Mouse (Mus musculus): Measurements from ENCODE around the gene Mgat3.

The Mgat3 gene

DNA sequence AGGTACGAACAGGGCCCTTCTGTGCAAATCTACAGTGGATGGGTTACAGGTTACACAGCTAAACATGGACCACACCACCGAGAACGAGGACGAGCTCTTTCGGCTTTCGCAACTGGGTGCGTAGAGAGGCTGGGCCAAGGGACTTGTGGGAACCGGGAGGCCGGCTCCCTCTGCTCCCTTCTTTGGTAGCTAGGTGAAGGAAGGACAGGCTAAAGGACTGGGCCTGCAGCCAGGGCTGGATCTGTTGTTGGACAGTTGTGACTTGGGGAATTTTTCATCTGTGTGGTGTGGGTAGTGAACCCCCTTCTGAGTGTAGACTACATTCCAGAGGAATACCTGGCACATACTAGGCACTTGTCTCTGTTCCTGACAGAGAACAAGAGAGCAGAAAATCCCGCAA is 20.9 kb upstream of the Mgat3 start:
- no peak for DNase-seq

GRCm38 (mm10) chr15:80153757-80154156 is 19.8 kb upstream of the Mgat3 start:
- DNase-seq = no peak

DNA sequence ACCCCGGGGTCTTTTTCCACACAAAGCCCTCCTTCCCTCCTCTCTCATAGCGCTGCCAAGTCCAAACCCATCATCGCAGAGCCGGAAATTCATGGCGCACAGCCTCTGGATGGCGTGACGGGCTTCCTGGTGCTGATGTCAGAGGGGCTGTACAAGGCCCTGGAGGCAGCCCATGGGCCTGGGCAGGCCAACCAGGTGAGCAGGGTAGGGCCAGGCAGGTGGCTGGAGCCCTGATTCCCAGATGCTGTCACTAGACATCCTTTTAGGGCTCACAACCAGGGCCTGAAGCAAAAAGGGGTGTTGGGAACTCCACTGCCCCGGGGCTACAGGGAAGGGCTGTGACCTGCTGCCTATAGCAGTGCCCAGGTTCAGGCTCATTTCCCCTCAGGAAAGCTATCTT is 17.8 kb upstream of the Mgat3 start:
- DNase-seq = no peak

- DNase-seq = no peak
Observed at GRCm38 (mm10) chr15:80157197-80157943, 16.2 kb upstream of the Mgat3 start.

DNA sequence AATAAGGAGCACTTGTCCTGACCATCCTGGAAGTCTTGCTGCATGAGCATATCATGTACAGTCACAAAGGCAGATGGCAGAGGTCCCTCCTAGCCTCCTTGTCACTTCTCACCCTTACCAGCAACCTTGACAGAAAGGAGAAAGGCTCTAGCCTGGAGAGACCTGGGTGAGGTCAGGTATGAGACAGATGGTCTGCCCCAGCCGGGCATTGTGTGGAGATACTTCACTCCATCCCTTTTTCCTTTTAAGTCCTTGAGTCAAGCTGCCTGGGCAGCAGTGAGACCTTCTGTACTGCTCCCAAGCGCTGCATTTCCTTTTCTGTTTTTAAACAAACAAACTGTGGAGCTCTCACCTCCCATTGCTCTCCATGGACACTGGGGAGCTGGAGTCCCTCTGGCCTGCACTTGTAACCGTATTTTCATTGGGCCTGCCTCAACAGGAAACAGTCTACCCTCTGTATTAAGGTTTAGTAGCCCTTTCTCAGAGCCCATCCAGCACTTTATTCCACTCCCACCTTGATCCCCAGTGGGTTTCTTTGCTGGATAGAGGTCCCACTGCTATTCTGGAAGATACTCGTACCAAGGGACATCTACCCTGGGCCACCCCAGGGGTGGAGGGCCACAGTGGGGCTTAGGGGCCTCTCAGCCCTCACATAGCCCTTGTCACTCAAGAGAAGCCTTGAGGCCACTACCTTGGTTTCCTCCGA is 15.4 kb upstream of the Mgat3 start:
- DNase-seq = no peak

DNA sequence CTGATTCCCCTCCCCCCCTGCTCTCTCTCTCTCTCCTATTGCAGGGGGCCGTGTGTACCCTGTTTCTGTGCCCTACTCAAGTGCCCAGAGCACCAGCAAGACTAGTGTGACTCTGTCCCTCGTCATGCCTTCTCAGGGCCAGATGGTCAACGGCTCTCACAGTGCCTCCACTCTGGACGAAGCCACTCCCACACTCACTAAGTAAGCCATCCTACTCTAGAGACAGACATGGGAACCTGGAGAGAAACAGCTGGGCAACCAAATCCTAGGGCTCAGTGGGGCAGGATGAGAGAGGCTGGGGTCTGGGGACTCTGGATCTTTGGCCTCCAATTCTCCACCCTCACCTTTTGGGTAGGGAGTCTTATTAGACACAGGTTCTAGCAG is 14.8 kb upstream of the Mgat3 start:
- DNase-seq = no peak

- DNase-seq = no peak
Observed at GRCm38 (mm10) chr15:80159286-80159901, 14.1 kb upstream of the Mgat3 start.

DNA sequence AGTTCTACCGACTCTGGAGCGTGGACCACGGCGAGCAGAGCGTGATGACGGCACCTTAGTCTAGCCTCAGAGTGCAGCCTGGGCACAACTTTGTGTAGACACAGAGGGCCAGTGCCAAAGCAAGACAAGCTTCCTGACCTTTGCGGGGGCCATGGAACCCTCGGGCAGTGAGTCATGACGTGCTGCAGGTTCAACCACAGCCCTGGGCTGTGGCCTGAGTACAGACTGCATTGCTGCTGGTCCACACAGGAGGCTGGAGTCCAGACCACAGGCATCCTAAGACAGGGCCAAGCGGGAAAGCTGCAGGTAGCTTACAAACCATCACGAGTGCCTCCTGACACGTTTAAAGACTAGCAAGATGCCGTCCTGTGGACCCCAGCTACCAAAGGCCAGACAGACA is 13.3 kb upstream of the Mgat3 start:
- DNase-seq = no peak

- no peak for DNase-seq
Observed at GRCm38 (mm10) chr15:80160726-80161125, 12.8 kb upstream of the Mgat3 start.

- DNase-seq = no peak
Observed at GRCm38 (mm10) chr15:80161199-80161598, 12.3 kb upstream of the Mgat3 start.

DNA sequence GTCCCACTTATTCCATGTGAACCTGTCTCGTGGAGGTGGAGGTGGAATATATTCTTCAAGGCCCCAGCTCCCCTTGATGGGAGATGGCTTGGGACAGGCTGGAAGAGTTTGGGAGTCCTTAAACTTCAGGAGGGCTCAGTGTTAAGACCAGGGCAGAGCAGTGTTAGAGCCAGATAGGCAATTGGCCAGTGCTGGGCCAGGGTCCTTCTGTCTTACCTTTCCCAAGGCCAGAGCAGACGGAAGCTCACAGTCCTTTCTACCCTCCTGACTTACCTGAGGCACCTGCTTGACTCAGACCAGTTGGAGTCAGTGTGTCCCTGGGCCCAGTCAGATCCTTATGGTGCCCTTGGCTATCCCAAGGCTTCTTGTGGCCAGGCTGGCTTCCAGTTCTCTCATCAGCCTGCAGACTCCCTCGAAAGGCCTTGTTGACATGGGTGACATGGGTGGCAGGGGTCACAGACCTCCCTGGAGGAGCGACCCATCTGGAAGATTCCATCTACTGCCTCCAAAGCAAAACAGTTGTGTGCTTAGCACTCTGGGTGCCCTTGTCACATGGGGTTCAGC is 11.0 kb upstream of the Mgat3 start:
- DNase-seq = no peak

- DNase-seq = no peak
Observed at GRCm38 (mm10) chr15:80163274-80163673, 10.2 kb upstream of the Mgat3 start.

GRCm38 (mm10) chr15:80163716-80164115 is 9.8 kb upstream of the Mgat3 start:
- DNase-seq = no peak

GRCm38 (mm10) chr15:80165396-80165795 is 8.1 kb upstream of the Mgat3 start:
- no peak for DNase-seq

DNA sequence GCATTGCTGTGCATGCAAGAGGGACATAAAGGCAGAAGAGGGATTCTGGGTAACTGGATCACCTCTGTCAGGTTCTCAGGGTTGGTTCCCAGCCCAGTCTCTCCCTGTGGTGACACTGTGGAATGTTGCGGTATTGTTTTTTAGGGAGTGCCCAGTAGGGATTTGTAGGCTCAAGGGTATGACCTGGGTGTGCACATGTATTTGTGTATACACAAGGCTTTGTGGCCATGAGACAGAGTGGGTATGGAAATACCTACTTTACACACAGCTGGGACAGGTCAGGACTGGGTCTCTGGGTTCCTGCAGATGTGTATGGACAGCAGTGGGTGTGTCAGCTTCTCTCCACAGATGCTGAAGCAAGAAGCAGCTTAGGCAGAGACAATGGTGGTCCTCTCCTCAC is 4.0 kb upstream of the Mgat3 start:
- no peak for DNase-seq

GRCm38 (mm10) chr15:80170357-80170756 is 3.2 kb upstream of the Mgat3 start:
- no peak for DNase-seq

GRCm38 (mm10) chr15:80171286-80171685 is 2.2 kb upstream of the Mgat3 start:
- DNase-seq = no peak

- DNase-seq = no peak
Observed at GRCm38 (mm10) chr15:80171791-80172190, 1.7 kb upstream of the Mgat3 start.

DNA sequence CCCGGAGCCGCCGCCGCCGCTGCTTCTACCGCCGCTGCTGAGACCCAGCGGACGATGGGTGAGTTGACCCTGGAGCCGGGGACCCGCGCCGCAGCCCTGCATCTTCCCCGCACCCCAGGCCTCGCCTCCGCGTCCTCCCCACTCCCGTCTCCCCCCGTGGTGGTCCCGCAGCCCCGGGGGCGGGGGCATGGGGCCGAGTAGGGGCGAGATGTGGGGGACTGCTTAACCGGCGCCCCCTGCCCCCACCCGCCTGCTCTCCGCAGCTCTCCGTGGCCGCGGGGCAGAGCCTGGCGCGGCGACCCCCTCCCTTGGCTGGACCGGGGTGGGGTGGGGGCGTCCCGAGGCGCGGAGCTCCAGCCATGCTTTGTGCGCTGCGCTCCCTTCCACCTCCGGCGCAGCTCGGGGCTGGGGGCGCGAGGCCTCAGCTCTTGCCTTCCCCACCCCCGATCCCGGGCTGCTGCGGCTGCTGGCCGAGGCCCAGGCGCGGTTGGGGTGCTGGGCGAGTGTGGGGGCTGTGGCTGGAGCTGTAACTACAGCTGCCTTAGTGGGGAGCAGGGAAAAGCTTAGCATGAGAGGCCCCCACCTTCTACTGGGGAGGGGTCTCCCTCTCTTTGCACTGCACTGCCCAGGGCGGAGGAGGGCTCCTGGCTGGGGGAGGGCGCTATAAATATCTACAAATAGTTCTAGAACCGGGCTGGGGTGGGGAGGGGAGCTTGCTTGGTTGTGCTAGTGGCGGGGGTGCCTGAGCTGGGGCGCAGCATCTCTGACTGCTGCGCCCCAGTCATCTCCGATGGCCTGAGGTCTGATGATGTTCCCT is 468 bp downstream of the Mgat3 start:
- DNase-seq = no peak

DNA sequence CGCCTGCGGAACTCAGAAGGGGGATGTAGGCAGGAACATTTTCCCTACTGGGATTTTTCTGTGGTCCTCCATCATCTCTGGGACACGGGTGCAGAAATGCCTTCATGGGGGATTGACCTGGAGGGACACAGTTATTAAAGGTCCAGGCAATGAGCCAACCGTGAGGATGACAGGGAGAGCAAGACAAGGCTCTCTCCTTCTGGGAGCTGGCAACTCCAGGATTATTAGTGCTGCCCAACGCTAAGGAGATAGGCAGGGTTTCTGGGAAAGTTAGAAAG is 1.0 kb downstream of the Mgat3 start:
- no peak for DNase-seq

DNA sequence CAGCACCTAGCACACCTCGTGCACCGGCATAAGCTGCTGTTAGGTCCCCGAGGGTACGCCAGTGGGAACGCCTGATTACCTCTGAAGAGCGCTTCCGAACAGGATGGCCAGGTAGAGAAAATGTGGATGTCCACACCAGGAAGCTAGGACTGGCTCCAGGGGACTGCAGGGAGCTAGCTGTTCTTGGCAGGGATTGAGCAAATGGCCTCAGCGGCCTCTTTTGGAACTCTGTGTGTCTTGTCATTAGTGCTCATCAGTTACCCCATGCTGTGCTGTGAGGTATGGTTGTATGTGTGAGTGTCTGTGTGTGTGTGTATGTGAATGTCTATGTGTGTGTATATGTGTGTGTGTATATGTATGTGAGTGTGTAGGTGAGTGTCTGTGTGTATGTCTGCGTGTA is 1.8 kb downstream of the Mgat3 start:
- DNase-seq = no peak

DNA sequence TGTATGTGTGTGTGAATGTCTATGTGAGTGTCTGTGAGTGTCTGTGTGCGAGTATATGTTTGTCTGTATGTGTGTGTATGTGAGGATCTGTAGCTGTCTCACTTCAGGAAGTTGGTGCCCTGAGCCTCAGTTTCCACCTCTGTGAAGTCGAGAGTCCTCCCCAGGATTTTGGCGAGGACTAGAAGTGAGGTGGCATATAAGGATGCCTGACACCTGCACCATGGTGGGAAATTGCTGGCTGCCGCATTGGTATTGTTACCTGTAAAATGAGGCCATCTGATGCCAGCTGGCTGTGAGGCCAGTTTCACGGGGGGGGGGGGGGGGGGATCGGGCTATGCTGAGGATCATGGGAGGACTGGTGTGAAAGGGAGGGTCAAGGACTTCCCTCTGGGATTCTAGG is 2.2 kb downstream of the Mgat3 start:
- no peak for DNase-seq

GRCm38 (mm10) chr15:80181561-80181960 is 8.0 kb downstream of the Mgat3 start:
- no peak for DNase-seq
